In genomic region chr11:106418622-106419196, GRCm38 (mm10) we compare ENCODE assay signal across 9 mouse cellular contexts. TPM values are rescaled to one million over a fixed set of nuclear protein-coding genes. Genes with fewer than 3 reads are reported as not detected.
DNase-seq lines count a peak whose midpoint lies in the region; ATAC-seq and TF ChIP-seq lines count a peak whose summit lies in the region.
"Had no signal": no experiment of that assay in that cellular context is flagged by ENCODE, and none has a peak within 500 bp of the region (broad histone marks: within the 10 kb centered on the region; RNA-seq: fewer than 3 reads in every experiment).

No protein-coding gene starts in this region.

- no peaks in the 10 kb centered on the region for H3K9me3 ChIP-seq in forebrain, embryonic 14.5 days (replicated peaks; ENCODE audit: control insufficient read depth, low read length)
- no peaks in the 10 kb centered on the region for H3K9me3 ChIP-seq in lung, embryonic 14.5 days (ENCODE audit: low read depth, low read length)
- H3K9me3 ChIP-seq: lung, embryonic 15.5 days had no signal

- H3K27ac ChIP-seq in forebrain, embryonic 14.5 days (ENCODE audit: low read depth, low read length), result no peak overlapping the region
- no peak overlapping the region for H3K27ac ChIP-seq in lung, embryonic 14.5 days (ENCODE audit: low read depth)

- H3K36me3 ChIP-seq in forebrain, embryonic 14.5 days (ENCODE audit: control insufficient read depth, insufficient read depth, low read length), result peaks cover 5% of the 10 kb centered on the region
- H3K36me3 ChIP-seq in lung, embryonic 14.5 days (ENCODE audit: insufficient read depth), result peaks cover 8% of the 10 kb centered on the region; the same call in 1 of the 2 replicates

- peak; percentile 70; the same call in 1 of the 2 replicates for ATAC-seq in forebrain, embryonic 14.5 days
- peak; percentile 69 for ATAC-seq in lung, embryonic 14.5 days (ENCODE audit: insufficient read depth)

- DNase-seq in ES-CJ7 (ENCODE audit: low read depth, low spot score), result peak; percentile 90
- DNase-seq in c-Kit-positive CD71-positive TER-119-positive erythroid progenitor cells, embryonic 14.5 days (ENCODE audit: low spot score), result peak; percentile 82
- DNase-seq in forebrain, embryonic 14.5 days (ENCODE audit: low spot score), result peak; percentile 93
- peak; percentile 86 for DNase-seq in heart, postnatal 4 days
- peak; percentile 61 to 88 for DNase-seq in layer of hippocampus, adult 8-10 months (ENCODE audit: low spot score in 2 of 2)
- DNase-seq in lung, embryonic 14.5 days, result peak; percentile 96
- peak; percentile 76 for DNase-seq in ovary, postnatal 14 days (ENCODE audit: low spot score)
- DNase-seq in thymus, postnatal 10 days (ENCODE audit: low spot score in 2 of 2), result peak; percentile 56 to 86

- TF ChIP-seq CTCF in lung, embryonic 14.5 days (IDR thresholded peaks at IDR 0.05; ENCODE audit: low read depth), result peak; percentile 99

- H3K9ac ChIP-seq in forebrain, embryonic 14.5 days (ENCODE audit: low read length), result no peak overlapping the region
- no peak overlapping the region for H3K9ac ChIP-seq in lung, embryonic 14.5 days
- H3K9ac ChIP-seq: lung, embryonic 15.5 days had no signal

- H3K4me2 ChIP-seq in forebrain, embryonic 14.5 days (ENCODE audit: low read length), result no peak overlapping the region
- H3K4me2 ChIP-seq in lung, embryonic 14.5 days, result no peak overlapping the region
- H3K4me2 ChIP-seq: lung, embryonic 15.5 days had no signal

- WGBS in forebrain, embryonic 14.5 days, result 50% methylated on average over 4 of the region's 4 CpGs
- 26% methylated on average over 4 of the region's 4 CpGs for WGBS in lung, embryonic 14.5 days

- H3K27me3 ChIP-seq in forebrain, embryonic 14.5 days (replicated peaks; ENCODE audit: control insufficient read depth, insufficient read depth, low read length), result no peaks in the 10 kb centered on the region
- no peaks in the 10 kb centered on the region for H3K27me3 ChIP-seq in lung, embryonic 14.5 days (ENCODE audit: insufficient read depth, low read length)
- H3K27me3 ChIP-seq: lung, embryonic 15.5 days had no signal

- H3K4me1 ChIP-seq in forebrain, embryonic 14.5 days (ENCODE audit: control insufficient read depth, insufficient read depth, low read length), result no peaks in the 10 kb centered on the region
- H3K4me1 ChIP-seq in lung, embryonic 14.5 days (ENCODE audit: insufficient read depth), result no peaks in the 10 kb centered on the region
- H3K4me1 ChIP-seq: lung, embryonic 15.5 days had no signal

- H3K4me3 ChIP-seq in forebrain, embryonic 14.5 days (ENCODE audit: low read depth, low read length), result no peak overlapping the region
- H3K4me3 ChIP-seq in lung, embryonic 14.5 days (ENCODE audit: low read depth, low read length), result no peak overlapping the region
- H3K4me3 ChIP-seq: lung, embryonic 15.5 days had no signal

RNA-seq across cellular contexts. Expression of gene Icam2, which starts 30.8 kb away (rescaled TPM):
- polyA plus RNA-seq in forebrain, embryonic 14.5 days (2014; fragmentation: Nextera tagmentation; extraction: Ambion mirVana), result 16.0 and 17.9 TPM in 2 replicates
- total RNA-seq in heart, postnatal 4 days (2021), result 10 to 100 TPM; 55.6 to 56.5 TPM
- total RNA-seq in layer of hippocampus, adult 8-10 months (2022), result 1 to 10 TPM; 1.7 to 3.4 (median 2.4) TPM
- polyA plus RNA-seq in lung, embryonic 14.5 days (2014; fragmentation: Nextera tagmentation; extraction: Ambion mirVana), result 68.3 and 76.7 TPM in 2 replicates

RNA-seq across cellular contexts. Expression of gene Prr29, which starts 53.4 kb away (rescaled TPM):
- not detected in 2 replicates for polyA plus RNA-seq in forebrain, embryonic 14.5 days (2014; fragmentation: Nextera tagmentation; extraction: Ambion mirVana)
- under 1 TPM; 0.41 to 0.52 TPM for total RNA-seq in heart, postnatal 4 days (2021)
- total RNA-seq in layer of hippocampus, adult 8-10 months (2022), result under 1 TPM in 1 of 4 experiments, not detected in 3; 0.41 TPM
- polyA plus RNA-seq in lung, embryonic 14.5 days (2014; fragmentation: Nextera tagmentation; extraction: Ambion mirVana), result 0.16 and 0.39 TPM in 2 replicates

Comparison
In these comparisons a context has a peak if more than half of its experiments do, and no peak if none do; other contexts are left out.
1. RNA of gene Icam2, which starts 30.8 kb away (total RNA-seq): 55.6 to 56.5 TPM in heart, postnatal 4 days; 1.7 to 3.4 TPM in layer of hippocampus, adult 8-10 months; every median in the first group is over 10 times any median in the second.
2. Peak in every context shown above with its lines, with median percentiles within 50 percentile points of each other: DNase-seq.